In genomic region chr9:97460452-97460851, GRCm38 (mm10) we compare ENCODE assay signal across 14 mouse cellular contexts.
DNase-seq lines count a peak whose midpoint lies in the region; ATAC-seq lines count a peak whose summit lies in the region.
"Had no signal": no experiment of that assay in that cellular context is flagged by ENCODE, and none has a peak within 500 bp of the region (broad histone marks: within the 10 kb centered on the region; RNA-seq: fewer than 3 reads in every experiment).

No protein-coding gene starts in this region.

- H3K27me3 ChIP-seq in limb, embryonic 13.5 days, result no peaks in the 10 kb centered on the region
- no peaks in the 10 kb centered on the region for H3K27me3 ChIP-seq in limb, embryonic 10.5 days (ENCODE audit: low read depth, poor library complexity, severe bottlenecking)
- H3K27me3 ChIP-seq: forebrain, embryonic 13.5 days; heart, embryonic 13.5 days; hindbrain, embryonic 15.5 days had no signal

- peaks cover 15% of the 10 kb centered on the region for H3K4me1 ChIP-seq in limb, embryonic 13.5 days
- H3K4me1 ChIP-seq in limb, embryonic 10.5 days, result 0 out of 2 replicates have a peak, but pooled peaks cover 2% of the 10 kb centered on the region
- H3K4me1 ChIP-seq: embryonic facial prominence, embryonic 10.5 days; forebrain, embryonic 13.5 days; heart, embryonic 13.5 days; hindbrain, embryonic 15.5 days had no signal

- H3K4me3 ChIP-seq in limb, embryonic 13.5 days, result no peak overlapping the region
- no peak overlapping the region for H3K4me3 ChIP-seq in limb, embryonic 10.5 days
- H3K4me3 ChIP-seq: embryonic facial prominence, embryonic 10.5 days; forebrain, embryonic 13.5 days; heart, embryonic 13.5 days; hindbrain, embryonic 15.5 days had no signal

- no peak for DNase-seq in limb, embryonic 10.5 days (ENCODE audit: low spot score)
- peak; percentile 6 for DNase-seq in NIH3T3 (ENCODE audit: low read depth)
- peak; percentile 57 for DNase-seq in brain, adult 2 months (ENCODE audit: low read depth, low spot score)
- DNase-seq in telencephalon, adult 2 months (ENCODE audit: low read depth, low spot score), result peak; percentile 24
- DNase-seq in thymus, postnatal 25 days, result no peak
- DNase-seq: adrenal gland, adult 8-10 months; cerebellum, postnatal 10 days; gastrocnemius, postnatal 10 days; heart, postnatal 36 days had no signal

- 60% methylated on average over 6 of the region's 6 CpGs for WGBS in limb, embryonic 13.5 days
- WGBS in limb, embryonic 10.5 days, result 82% methylated on average over 6 of the region's 6 CpGs

- H3K9me3 ChIP-seq in limb, embryonic 13.5 days, result no peaks in the 10 kb centered on the region
- H3K9me3 ChIP-seq in limb, embryonic 10.5 days (replicated peaks), result no peaks in the 10 kb centered on the region
- H3K9me3 ChIP-seq: embryonic facial prominence, embryonic 10.5 days; forebrain, embryonic 13.5 days; heart, embryonic 13.5 days; hindbrain, embryonic 15.5 days had no signal

- ATAC-seq in limb, embryonic 13.5 days (ENCODE audit: low FRiP score, low read depth), result no peak
- ATAC-seq: forebrain, embryonic 13.5 days had no signal

- H3K4me2 ChIP-seq in limb, embryonic 13.5 days (replicated peaks), result peak overlapping the region; percentile 23; the same call in 1 of the 2 replicates
- H3K4me2 ChIP-seq: forebrain, embryonic 13.5 days; heart, embryonic 13.5 days; hindbrain, embryonic 15.5 days had no signal

- no peaks in the 10 kb centered on the region for H3K36me3 ChIP-seq in limb, embryonic 13.5 days
- no peaks in the 10 kb centered on the region for H3K36me3 ChIP-seq in limb, embryonic 10.5 days
- H3K36me3 ChIP-seq: embryonic facial prominence, embryonic 10.5 days; heart, embryonic 13.5 days had no signal

- H3K9ac ChIP-seq in limb, embryonic 13.5 days, result no peak overlapping the region
- H3K9ac ChIP-seq: forebrain, embryonic 13.5 days; heart, embryonic 13.5 days; hindbrain, embryonic 15.5 days had no signal

- no peak overlapping the region for H3K27ac ChIP-seq in limb, embryonic 13.5 days
- H3K27ac ChIP-seq in limb, embryonic 10.5 days, result no peak overlapping the region
- H3K27ac ChIP-seq: embryonic facial prominence, embryonic 10.5 days; forebrain, embryonic 13.5 days; heart, embryonic 13.5 days; hindbrain, embryonic 15.5 days had no signal

Comparison
In these comparisons a context has a peak if more than half of its experiments do, and no peak if none do; other contexts are left out.
1. DNase-seq: peak in NIH3T3 (single experiment), brain, adult 2 months (single experiment) and telencephalon, adult 2 months (single experiment); none in limb, embryonic 10.5 days (single experiment) and thymus, postnatal 25 days (single experiment).